Mouse (Mus musculus) intestine, embryonic 15.5 days (tissue): ENCODE results near the gene Sike1. TPM values are rescaled to one million over a fixed set of nuclear protein-coding genes. Genes with fewer than 3 reads are reported as not detected.

ENCODE experiments used
- ATAC-seq: fragments of 200-750 bp; cut with Nextera tagmentation; 2 replicates; pipeline ENCODE4 v1.8.0; 2017; ENCODE audit warnings: moderate TSS enrichment, moderate library complexity
- H3K27ac ChIP-seq: fragments of 300-500 bp; sonication (generic); 2 replicates; pipeline ENCODE4 v1.5.1; 2015; ENCODE audit warnings: mild to moderate bottlenecking, inconsistent platforms
- H3K27me3 ChIP-seq: fragments of 300-500 bp; sonication (generic); replicated peaks from 2 replicates; pipeline ENCODE4 v1.6.1; 2015; ENCODE audit warnings: inconsistent platforms
- H3K36me3 ChIP-seq: fragments of 300-500 bp; sonication (generic); 2 replicates; pipeline ENCODE4 v1.6.1; 2015; ENCODE audit warnings: inconsistent platforms
- H3K4me1 ChIP-seq: fragments of 300-500 bp; sonication (generic); replicated peaks from 2 replicates; pipeline ENCODE4 v1.6.1; 2015; ENCODE audit warnings: inconsistent platforms
- H3K4me2 ChIP-seq: fragments of 300-500 bp; sonication (generic); replicated peaks from 2 replicates; pipeline ENCODE4 v1.6.1; 2015; ENCODE audit warnings: mild to moderate bottlenecking, inconsistent platforms
- H3K4me3 ChIP-seq: fragments of 300-500 bp; sonication (generic); replicated peaks from 2 replicates; pipeline ENCODE4 v1.5.1; 2015; ENCODE audit warnings: inconsistent platforms
- H3K9ac ChIP-seq: fragments of 300-500 bp; sonication (generic); 2 replicates; pipeline ENCODE4 v1.6.1; 2015; ENCODE audit warnings: inconsistent platforms
- H3K9me3 ChIP-seq: fragments of 300-500 bp; sonication (generic); 2 replicates; pipeline ENCODE4 v1.6.1; 2016; ENCODE audit warnings: inconsistent platforms
- WGBS: fragments of 180-500 bp; shearing (Covaris S2); methylation state at CpG from one replicate; pipeline ENCODE4 v1.1.7; 2015; 5-methylcytosine and 5-hydroxymethylcytosine counted together
- polyA plus RNA-seq: library from polyadenylated mRNA; unstranded; fragments of >200 nt; fragmentation: Nextera tagmentation; extraction: Ambion mirVana; gene quantifications from 2 replicates; pipeline ENCODE4 v1.2.1, GENCODE M21; 2015

The Sike1 gene
- polyA plus RNA-seq, 1 experiment from 2014 or later, result 51.9 TPM

GRCm38 (mm10) chr3:102991041-102991440, 4.5 kb upstream of the Sike1 start:
- Histone ChIP-seq H3K9ac (no peak overlapping the region), H3K4me1 (0 out of 2 replicates have a peak, but pooled peaks cover 3% of the 10 kb centered on the region), H3K9me3 (no peaks in the 10 kb centered on the region), H3K27me3 (no peaks in the 10 kb centered on the region), H3K4me2 (no peak overlapping the region), H3K4me3 (no peak overlapping the region), H3K36me3 (no peaks in the 10 kb centered on the region), H3K27ac (no peak overlapping the region)
- ATAC-seq, result no peak
- 76% methylated on average over 8 of the region's 8 CpGs for WGBS

DNA sequence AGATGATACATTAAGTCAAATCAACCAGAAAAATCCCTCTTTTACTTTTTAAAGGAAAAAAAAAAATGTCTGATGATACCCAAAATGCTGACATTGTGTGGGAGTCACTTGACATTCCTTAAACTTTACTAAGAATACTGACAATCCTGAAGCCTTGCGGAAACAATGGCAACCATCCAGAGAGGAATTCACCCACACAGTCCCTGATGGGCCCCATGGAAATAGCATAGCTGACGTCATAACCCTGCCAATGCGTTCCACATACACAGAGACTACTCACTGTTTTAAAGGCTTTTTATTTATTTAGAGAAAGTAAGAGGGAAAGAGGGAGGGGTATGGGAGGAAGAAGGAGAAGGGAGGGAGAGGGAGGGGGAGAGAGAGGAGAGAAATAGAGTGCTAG, 2.6 kb upstream of the Sike1 start:
- no peak overlapping the region for H3K27ac ChIP-seq
- no peak overlapping the region for H3K4me3 ChIP-seq
- H3K36me3 ChIP-seq, result no peaks in the 10 kb centered on the region
- WGBS, result 23% methylated on average over 3 of the region's 3 CpGs
- no peak overlapping the region for H3K9ac ChIP-seq
- no peak for ATAC-seq
- H3K4me2 ChIP-seq, result no peak overlapping the region
- H3K27me3 ChIP-seq, result no peaks in the 10 kb centered on the region
- no peaks in the 10 kb centered on the region for H3K9me3 ChIP-seq
- H3K4me1 ChIP-seq, result peaks cover 12% of the 10 kb centered on the region

DNA sequence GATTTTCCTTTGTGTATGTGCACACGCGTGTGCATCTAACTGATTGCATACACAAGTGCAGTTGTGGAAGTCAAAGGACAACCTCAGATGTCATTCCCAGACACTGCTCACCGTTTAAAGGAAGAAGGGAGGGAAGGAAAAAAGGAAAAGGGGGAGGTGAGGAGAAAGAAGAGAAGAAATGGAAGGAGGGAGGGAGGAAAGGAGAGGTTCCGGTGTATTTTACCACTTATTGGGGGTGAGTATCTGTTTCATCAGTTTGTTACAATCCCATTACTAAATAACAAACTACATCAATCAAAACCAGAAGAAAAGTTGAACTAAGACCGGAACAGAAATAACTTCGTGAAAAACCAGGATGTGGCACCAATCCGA, 289 bp upstream of the Sike1 start:
- Histone ChIP-seq H3K9me3 (no peaks in the 10 kb centered on the region), H3K36me3 (peaks cover 10% of the 10 kb centered on the region), H3K27ac (peak overlapping the region; percentile 93; the same call in 1 of the 2 replicates), H3K4me3 (peak overlapping the region; percentile 64), H3K4me1 (peaks cover 12% of the 10 kb centered on the region), H3K9ac (0 out of 2 replicates have a peak overlapping the region, but pooled peaks have one; percentile 75), H3K4me2 (peak overlapping the region; percentile 59), H3K27me3 (no peaks in the 10 kb centered on the region)
- WGBS, result 49% methylated on average over 7 of the region's 7 CpGs
- ATAC-seq, result 0 out of 2 replicates have a peak, but pooled peaks have one; percentile 5

GRCm38 (mm10) chr3:102997036-102997435, 1.5 kb downstream of the Sike1 start:
- no peaks in the 10 kb centered on the region for H3K27me3 ChIP-seq
- no peak overlapping the region for H3K27ac ChIP-seq
- H3K4me2 ChIP-seq, result peak overlapping the region; percentile 59; the same call in 1 of the 2 replicates
- no peak for ATAC-seq
- 65% methylated on average over 10 of the region's 10 CpGs for WGBS
- no peaks in the 10 kb centered on the region for H3K9me3 ChIP-seq
- H3K36me3 ChIP-seq, result peaks cover 15% of the 10 kb centered on the region
- H3K9ac ChIP-seq, result no peak overlapping the region
- no peak overlapping the region for H3K4me3 ChIP-seq
- H3K4me1 ChIP-seq, result peaks cover 12% of the 10 kb centered on the region

GRCm38 (mm10) chr3:102997591-102997990, 2.1 kb downstream of the Sike1 start:
- Histone ChIP-seq H3K9me3 (no peaks in the 10 kb centered on the region), H3K36me3 (peaks cover 15% of the 10 kb centered on the region), H3K4me2 (no peak overlapping the region), H3K4me3 (no peak overlapping the region), H3K27me3 (no peaks in the 10 kb centered on the region), H3K27ac (no peak overlapping the region), H3K4me1 (peaks cover 12% of the 10 kb centered on the region), H3K9ac (no peak overlapping the region)
- no peak for ATAC-seq
- 65% methylated on average over 3 of the region's 3 CpGs for WGBS

DNA sequence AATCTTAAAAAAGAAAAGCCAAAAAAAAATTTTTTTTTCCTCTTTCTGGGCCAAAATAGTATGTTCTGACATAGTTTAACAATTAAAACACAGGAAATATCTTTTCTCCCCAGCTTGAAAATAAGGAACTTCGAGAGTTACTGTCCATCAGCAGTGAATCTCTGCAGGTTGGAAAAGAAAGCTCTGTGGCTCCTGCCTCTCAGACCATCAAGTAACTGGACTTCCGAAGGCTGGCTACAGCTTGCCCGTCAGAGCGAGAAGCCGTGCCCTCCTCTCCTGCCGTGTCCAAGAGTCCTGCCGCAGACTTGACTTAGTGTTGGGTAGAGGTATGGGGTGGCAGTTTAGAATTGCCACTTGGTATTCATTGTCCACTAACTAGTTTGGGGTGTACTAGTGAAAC, 6.1 kb downstream of the Sike1 start:
- H3K4me1 ChIP-seq, result peaks cover 7% of the 10 kb centered on the region
- H3K9ac ChIP-seq, result no peak overlapping the region
- H3K4me3 ChIP-seq, result no peak overlapping the region
- H3K27me3 ChIP-seq, result no peaks in the 10 kb centered on the region
- H3K36me3 ChIP-seq, result peaks cover 15% of the 10 kb centered on the region
- no peak for ATAC-seq
- no peak overlapping the region for H3K27ac ChIP-seq
- no peak overlapping the region for H3K4me2 ChIP-seq
- no peaks in the 10 kb centered on the region for H3K9me3 ChIP-seq
- 95% methylated on average over 7 of the region's 7 CpGs for WGBS

DNA sequence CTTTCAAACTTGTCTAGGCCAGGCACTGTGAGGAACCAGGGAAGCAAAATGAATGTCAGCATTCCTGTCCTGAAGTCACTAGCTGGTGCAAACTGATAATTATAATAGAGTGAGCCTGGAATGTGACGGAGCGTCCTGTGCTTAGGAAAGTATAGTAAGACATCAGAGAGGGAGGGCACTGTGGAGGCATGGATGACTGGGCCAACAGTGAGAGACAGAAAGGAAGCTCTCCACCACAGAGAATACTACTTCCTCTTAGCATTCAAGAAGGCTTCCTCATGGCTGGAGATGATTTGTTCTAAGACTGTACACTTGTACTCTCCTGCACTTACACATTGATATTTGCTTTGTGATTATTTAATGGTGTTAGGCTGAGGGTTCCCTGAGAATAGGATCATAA, 21.8 kb downstream of the Sike1 start:
- WGBS, result 79% methylated on average over 2 of the region's 2 CpGs

DNA sequence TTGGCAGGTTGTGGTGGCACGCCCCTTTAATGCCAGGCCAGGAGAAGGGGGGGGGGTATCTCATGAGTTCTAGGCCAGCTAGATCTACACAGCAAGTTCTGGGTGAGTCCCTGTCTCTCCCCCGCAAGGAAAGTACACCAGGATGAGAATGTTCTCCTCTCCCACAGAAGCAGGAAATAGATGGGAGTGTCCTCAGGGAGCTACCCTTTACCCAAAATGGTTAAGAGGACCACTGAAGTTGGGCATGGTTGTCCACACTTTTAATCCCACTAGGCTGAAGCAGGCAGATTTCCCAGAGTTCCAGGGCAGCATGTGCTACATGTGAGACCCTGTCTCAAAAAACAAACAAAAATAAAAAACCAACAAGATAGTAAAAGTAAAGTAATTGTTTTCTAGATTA, 24.0 kb downstream of the Sike1 start:
- 89% methylated on average over 2 of the region's 2 CpGs for WGBS
- Histone ChIP-seq H3K27me3 (no peaks in the 10 kb centered on the region), H3K36me3 (no peaks in the 10 kb centered on the region), H3K9me3 (no peaks in the 10 kb centered on the region), H3K4me3 (no peak overlapping the region), H3K4me1 (0 out of 2 replicates have a peak, but pooled peaks cover 7% of the 10 kb centered on the region), H3K4me2 (peak overlapping the region; percentile 55), H3K9ac (no peak overlapping the region), H3K27ac (peak overlapping the region; percentile 93; the same call in 1 of the 2 replicates)
- ATAC-seq, result no peak

More for the DNA sequence above, 21.8 kb downstream of the Sike1 start:
- no peak overlapping the region for H3K4me3 ChIP-seq
- no peak overlapping the region for H3K27ac ChIP-seq
- 0 out of 2 replicates have a peak, but pooled peaks cover 5% of the 10 kb centered on the region for H3K4me1 ChIP-seq
- no peak for ATAC-seq
- no peaks in the 10 kb centered on the region for H3K36me3 ChIP-seq
- no peak overlapping the region for H3K9ac ChIP-seq
- no peaks in the 10 kb centered on the region for H3K9me3 ChIP-seq
- H3K4me2 ChIP-seq, result no peak overlapping the region
- H3K27me3 ChIP-seq, result no peaks in the 10 kb centered on the region

DNA sequence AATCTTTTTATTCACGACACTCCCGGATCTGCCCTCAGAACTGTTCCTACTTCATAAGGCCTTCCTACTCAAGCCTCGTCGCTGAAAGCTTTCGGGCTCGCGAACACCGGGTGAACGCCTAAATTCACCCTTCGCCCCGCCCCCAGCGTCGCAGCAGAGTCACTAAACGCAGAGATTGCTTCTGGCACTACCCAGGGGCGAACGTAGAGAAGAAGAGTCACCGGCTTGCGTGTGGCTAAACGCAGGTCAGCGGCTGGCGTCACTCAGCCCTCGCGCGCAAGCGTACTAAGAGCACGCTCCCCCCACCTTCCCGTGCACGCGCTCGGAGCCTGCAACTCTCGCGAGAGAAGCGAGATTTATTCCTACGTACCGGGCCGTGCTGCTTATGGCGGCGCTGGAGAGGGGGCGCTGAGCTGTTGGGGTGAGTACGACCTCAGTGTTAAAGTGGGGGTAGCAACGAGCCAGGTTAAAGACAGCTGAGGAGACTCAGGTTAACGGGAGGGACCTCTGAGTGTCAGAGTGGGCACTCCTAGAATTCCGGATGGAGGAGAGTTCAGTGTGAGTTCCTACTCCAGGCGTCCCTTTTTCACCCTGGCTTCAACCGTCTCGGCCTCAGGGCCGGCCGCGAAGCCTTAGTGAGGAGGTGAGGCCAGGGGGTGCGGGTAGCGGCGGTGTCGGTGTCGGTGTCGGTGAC, 24.9 kb downstream of the Sike1 start, which contains the start of gene Csde1:
Gene Csde1, plus strand, starts transcription at position 178 of the 694 bp plus-strand sequence.
- Histone ChIP-seq H3K9me3 (no peaks in the 10 kb centered on the region), H3K27me3 (no peaks in the 10 kb centered on the region), H3K27ac (peak within 1 kb of the TSS; percentile 93), H3K36me3 (no peaks in the 10 kb centered on the region), H3K4me3 (peak within 1 kb of the TSS; percentile 69), H3K9ac (peak within 1 kb of the TSS; percentile 83), H3K4me1 (0 out of 2 replicates have a peak, but pooled peaks cover 7% of the 10 kb centered on the region), H3K4me2 (peak within 1 kb of the TSS; percentile 64)
- ATAC-seq, result peak; percentile 96
- under 1% methylated on average over 55 of the region's 55 CpGs for WGBS

GRCm38 (mm10) chr3:103020943-103021638, 25.6 kb downstream of the Sike1 start:
- WGBS, result under 1% methylated on average over 36 of the region's 37 CpGs
- Histone ChIP-seq H3K27me3 (no peaks in the 10 kb centered on the region), H3K4me3 (peak overlapping the region; percentile 69), H3K36me3 (no peaks in the 10 kb centered on the region), H3K9me3 (no peaks in the 10 kb centered on the region), H3K27ac (peak overlapping the region; percentile 93), H3K9ac (peak overlapping the region; percentile 83), H3K4me2 (peak overlapping the region; percentile 64), H3K4me1 (0 out of 2 replicates have a peak, but pooled peaks cover 7% of the 10 kb centered on the region)
- ATAC-seq, result peak; percentile 96

DNA sequence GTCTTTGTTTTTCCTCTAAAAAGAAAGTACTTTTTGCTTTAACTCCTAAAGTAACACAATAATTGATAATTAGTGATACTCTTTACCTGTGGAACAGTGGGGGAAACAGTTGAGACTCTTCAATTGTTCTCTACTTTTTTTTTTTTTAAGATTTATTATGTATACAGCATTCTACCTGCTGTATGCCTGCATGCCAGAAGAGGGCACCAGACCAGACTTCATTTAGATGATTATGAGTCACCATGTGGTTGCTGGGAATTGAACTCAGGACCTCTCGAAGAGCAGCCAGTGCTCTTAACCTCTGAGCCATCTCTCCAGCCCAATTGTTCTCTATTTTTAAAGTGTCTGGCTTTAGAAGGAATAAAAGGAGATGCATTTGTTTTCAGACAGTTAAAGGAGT, 30.7 kb downstream of the Sike1 start:
- no peak for ATAC-seq

GRCm38 (mm10) chr3:103040285-103040684, 44.8 kb downstream of the Sike1 start:
- no peaks in the 10 kb centered on the region for H3K9me3 ChIP-seq
- no peak overlapping the region for H3K4me3 ChIP-seq
- H3K27ac ChIP-seq, result no peak overlapping the region
- H3K36me3 ChIP-seq, result 0 out of 2 replicates have a peak, but pooled peaks cover 9% of the 10 kb centered on the region
- H3K27me3 ChIP-seq, result no peaks in the 10 kb centered on the region
- no peak overlapping the region for H3K4me2 ChIP-seq
- no peaks in the 10 kb centered on the region for H3K4me1 ChIP-seq
- H3K9ac ChIP-seq, result no peak overlapping the region
- WGBS, result 74% methylated on average over 6 of the region's 6 CpGs
- ATAC-seq, result peak; percentile 58

More for the DNA sequence above, 30.7 kb downstream of the Sike1 start:
- H3K4me3 ChIP-seq, result no peak overlapping the region
- 83% methylated on average over 1 of the region's 1 CpGs for WGBS
- H3K36me3 ChIP-seq, result peaks cover 9% of the 10 kb centered on the region
- no peak overlapping the region for H3K9ac ChIP-seq
- H3K27ac ChIP-seq, result no peak overlapping the region
- 0 out of 2 replicates have a peak, but pooled peaks cover 7% of the 10 kb centered on the region for H3K4me1 ChIP-seq
- no peaks in the 10 kb centered on the region for H3K27me3 ChIP-seq
- H3K9me3 ChIP-seq, result no peaks in the 10 kb centered on the region
- H3K4me2 ChIP-seq, result no peak overlapping the region
